Mouse (Mus musculus) spleen, adult 2 months (tissue): ENCODE results near the gene Dusp13.

ENCODE experiments used
- CTCF ChIP-seq: fragments of 200-500 bp; IDR thresholded peaks from 2 replicates; pipeline ENCODE4 v1.5.1; 2011; ENCODE audit warnings: mild to moderate bottlenecking, inconsistent platforms; ENCODE audit not compliant: insufficient read depth, insufficient read length, insufficient replicate concordance; ENCODE audit errors: extremely low read depth
- POLR2A ChIP-seq: fragments of 200-500 bp; IDR thresholded peaks from 2 replicates; pipeline ENCODE4 v1.6.1; 2011; ENCODE audit warnings: low read depth, low read length, inconsistent platforms

DNA sequence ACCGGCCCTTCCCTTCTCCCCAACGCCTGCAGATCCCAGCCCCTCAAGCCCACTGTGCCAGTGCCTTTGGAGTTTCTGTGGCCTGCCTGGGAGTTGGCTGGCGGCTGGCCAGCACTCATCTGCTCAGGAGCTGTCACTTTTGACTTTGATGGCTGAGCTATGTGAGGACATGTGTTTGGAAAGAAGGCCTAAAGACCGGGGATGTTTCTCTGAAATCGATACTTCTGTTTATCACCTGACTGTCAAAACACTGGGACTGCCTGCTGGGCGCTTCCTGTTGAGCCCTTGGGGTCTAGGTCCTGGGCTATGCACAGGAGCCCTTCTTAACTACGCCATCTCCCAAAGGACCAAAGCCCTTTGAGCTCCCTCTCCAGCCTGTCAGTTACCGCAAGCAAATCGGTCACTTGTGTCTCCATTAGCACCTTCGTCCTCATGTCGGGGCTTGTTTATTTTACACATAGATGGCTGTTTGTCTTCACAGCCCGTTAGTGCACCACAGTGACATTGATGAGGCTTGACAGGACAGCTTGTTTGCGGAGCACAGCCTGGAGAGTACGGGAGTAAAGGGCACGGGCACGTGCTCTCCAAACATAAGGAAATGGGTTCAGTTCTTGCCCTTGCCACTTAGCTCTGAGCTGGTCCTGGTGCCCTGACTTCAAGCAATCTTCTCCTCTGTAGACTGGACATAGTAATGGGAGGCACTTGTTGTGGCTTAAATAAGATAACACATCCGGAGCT is 31.2 kb downstream of the Dusp13 start:
- TF ChIP-seq POLR2A: no peak
- no peak for TF ChIP-seq CTCF
